Mouse (Mus musculus): ENCODE measurements at regions not wholly inside any gene's neighbourhood (a gene's known extent, or its start where the extent isn't known, plus 50 kb on each side); places are given as distances from the start of the nearest gene placed in this dataset.

- TF ChIP-seq CTCF (IDR thresholded peaks at IDR 0.05; ENCODE audit: low read depth) = no peak
- no peak for TF ChIP-seq EP300 (optimal IDR thresholded peaks at IDR 0.05)
Observed at GRCm38 (mm10) chr11:111545291-111545690, 479.3 kb downstream of the Kcnj2 start.
